Mouse (Mus musculus) ES-E14 (cell line): ENCODE results near the gene Zdhhc7.

Experiments
- CHD2 ChIP-seq: IDR thresholded peaks from 2 replicates; pipeline ENCODE4 v1.6.1; 2014; ENCODE audit warnings: mild to moderate bottlenecking, low read depth, low read length, inconsistent platforms
- HCFC1 ChIP-seq: IDR thresholded peaks from 2 replicates; pipeline ENCODE4 v1.6.1; 2012; ENCODE audit warnings: low read length, inconsistent platforms, borderline replicate concordance; ENCODE audit not compliant: insufficient read depth
- MAFK ChIP-seq: IDR thresholded peaks from 2 replicates; pipeline ENCODE4 v1.6.1; 2014; ENCODE audit warnings: mild to moderate bottlenecking, low read depth, low read length, inconsistent platforms; ENCODE audit not compliant: insufficient read depth
- ZC3H11A ChIP-seq: IDR thresholded peaks from 2 replicates; pipeline ENCODE4 v1.6.1; 2012; ENCODE audit warnings: low read depth, mild to moderate bottlenecking, inconsistent platforms, low read length, borderline replicate concordance
- ZNF384 ChIP-seq: IDR thresholded peaks from 2 replicates; pipeline ENCODE4 v1.6.1; 2012; ENCODE audit warnings: low read depth, low read length, inconsistent platforms

DNA sequence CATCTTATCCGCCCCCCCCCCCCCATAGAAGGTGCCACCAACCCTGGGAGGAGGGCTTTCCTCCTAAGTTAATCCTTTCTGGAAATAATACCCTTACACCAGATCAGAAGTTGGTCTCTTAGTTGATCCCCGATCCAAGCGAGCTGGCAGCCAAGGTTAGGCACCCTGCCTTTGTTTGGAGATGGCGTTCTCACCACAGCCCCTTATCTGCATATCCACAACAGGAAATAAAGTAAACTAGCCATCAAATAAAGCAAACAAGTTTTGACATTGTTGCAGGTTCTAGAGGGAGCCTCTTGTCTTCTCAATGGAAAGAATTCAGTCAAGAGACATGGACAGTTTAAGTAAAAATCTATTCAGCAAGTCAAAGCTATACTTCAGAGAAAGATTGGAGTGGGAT, 10.1 kb upstream of the Zdhhc7 start:
- no peak for TF ChIP-seq CHD2
- no peak for TF ChIP-seq ZC3H11A
- no peak for TF ChIP-seq HCFC1
- TF ChIP-seq MAFK, result no peak
- TF ChIP-seq ZNF384, result no peak
